Mouse (Mus musculus) CD4-positive naive resting alpha-beta T cell, adult 76 days (primary cell): ENCODE results near the gene Thy1. TPM values are rescaled to one million over a fixed set of nuclear protein-coding genes. Genes with fewer than 3 reads are reported as not detected.

Source experiments
- total RNA-seq: library from RNA; stranded (reverse); gene quantifications from one replicate; pipeline ENCODE4 v1.2.4, GENCODE M21; 2023

The Thy1 gene
- 595 TPM for total RNA-seq

GRCm38 (mm10) chr9:44042836-44043707, at the start of gene Thy1:
Gene Thy1 (plus strand): TSS chr9:44043384.

DNA sequence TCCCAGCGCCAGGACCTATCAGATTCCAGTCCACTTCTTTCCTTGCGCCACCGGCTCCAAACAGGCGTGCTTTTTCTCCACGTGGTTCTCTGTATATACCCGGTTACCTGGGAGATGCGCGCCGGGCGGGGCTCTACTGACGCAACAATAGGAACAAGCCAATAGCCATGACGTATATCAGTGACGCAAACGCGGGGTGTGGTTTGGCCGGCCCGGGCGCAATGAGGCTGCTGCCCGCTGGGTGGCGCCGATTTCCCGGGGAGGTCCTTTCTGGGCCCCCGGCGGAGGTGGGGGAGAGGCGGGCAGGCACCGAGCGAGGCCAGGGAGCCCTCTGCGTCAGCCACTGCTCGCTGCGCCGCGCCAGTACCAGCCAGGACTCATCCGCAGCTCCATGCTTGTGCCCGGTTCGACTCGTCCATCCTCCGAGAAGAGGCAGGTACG, 23.6 kb downstream of the Thy1 start, which contains the start of gene Usp2:
Gene Usp2 (plus strand): TSS at position 237 of the 441 bp plus-strand sequence.

Other genes with a start within 250 kb of the Thy1 start
- gene Usp2, start 23.6 kb downstream of the Thy1 start, total RNA-seq: 66.1 TPM
- 1.3 TPM for gene Mfrp, start 58.3 kb downstream of the Thy1 start, total RNA-seq
- 6.4 TPM for gene C1qtnf5, start 63.9 kb downstream of the Thy1 start, total RNA-seq
- gene Gm49380, start 70.1 kb downstream of the Thy1 start, total RNA-seq: 0.23 TPM
- 23.1 TPM for gene Rnf26, start 70.1 kb downstream of the Thy1 start, total RNA-seq
- 2.8 TPM for gene Mcam, start 91.1 kb downstream of the Thy1 start, total RNA-seq
- 153 TPM for gene Cbl, start 190.7 kb downstream of the Thy1 start, total RNA-seq
- gene Ccdc153, start 197.3 kb downstream of the Thy1 start, total RNA-seq: not detected
- not detected for gene Pdzd3, start 208.1 kb downstream of the Thy1 start, total RNA-seq
- gene Nlrx1, start 225.2 kb downstream of the Thy1 start, total RNA-seq: 7.1 TPM
- gene Abcg4, start 245.2 kb downstream of the Thy1 start, total RNA-seq: 0.35 TPM